Mouse (Mus musculus) cerebellum, adult 2 months (tissue): ENCODE measurements around the gene Eci1. TPM values are rescaled to one million over a fixed set of nuclear protein-coding genes. Genes with fewer than 3 reads are reported as not detected.

Experiments
- DNase-seq, 2 experiments: peaks; one replicate each; pipeline ENCODE4 v3.0.0; 2021
- H3K27ac ChIP-seq: fragments of 200-500 bp; 2 replicates; pipeline ENCODE4 v1.5.1; 2012; ENCODE audit warnings: low read length, control low read depth, inconsistent platforms; ENCODE audit not compliant: insufficient read depth
- H3K27me3 ChIP-seq: fragments of 200-500 bp; 2 replicates; pipeline ENCODE4 v1.6.1; 2012; ENCODE audit warnings: inconsistent platforms, mild to moderate bottlenecking, low read length, moderate library complexity; ENCODE audit not compliant: control insufficient read depth, insufficient read depth
- H3K4me1 ChIP-seq: fragments of 200-500 bp; 2 replicates; pipeline ENCODE4 v1.6.1; 2011; ENCODE audit warnings: low read length; ENCODE audit not compliant: control insufficient read depth, insufficient read depth
- H3K4me3 ChIP-seq: fragments of 200-500 bp; replicated peaks from 2 replicates; pipeline ENCODE3; 2011; ENCODE audit warnings: mild to moderate bottlenecking, low read depth, low read length, control low read depth; ENCODE audit not compliant: insufficient read depth
- CTCF ChIP-seq: fragments of 200-500 bp; IDR thresholded peaks from 2 replicates; pipeline ENCODE4 v1.5.1; 2011; ENCODE audit warnings: low read depth, mild to moderate bottlenecking, control low read depth, low read length, moderate library complexity, borderline replicate concordance; ENCODE audit not compliant: insufficient read depth
- POLR2A ChIP-seq: fragments of 200-500 bp; IDR thresholded peaks from 2 replicates; pipeline ENCODE4 v1.6.1; 2011; ENCODE audit warnings: low read length, control low read depth, borderline replicate concordance; ENCODE audit not compliant: insufficient read depth
- WGBS: fragments of 180-500 bp; shearing (Covaris S2); methylation state at CpG from one replicate; pipeline ENCODE4 v1.1.7; 2018; 5-methylcytosine and 5-hydroxymethylcytosine counted together
- polyA plus RNA-seq: library from polyadenylated mRNA; depleted of rRNA; stranded (reverse); fragments of >200 nt; gene quantifications from 2 replicates; pipeline ENCODE4 v1.2.3, GENCODE M21; 2012; rRNA removed

The Eci1 gene
- polyA plus RNA-seq, 1 experiment = 77.3 TPM

GRCm38 (mm10) chr17:24488662-24489264 is 62.3 kb downstream of the Eci1 start:
- Histone ChIP-seq H3K27ac (peak overlapping the region; percentile 79), H3K4me3 (peak overlapping the region; percentile 76), H3K27me3 (no peaks in the 10 kb centered on the region), H3K4me1 (peaks cover 9% of the 10 kb centered on the region)
- TF ChIP-seq CTCF (no peak), POLR2A (no peak)
- WGBS = under 1% methylated on average over 50 of the region's 81 CpGs
- DNase-seq = peak; percentile 54 to 70

Other genes with a start within 250 kb of the Eci1 start
- gene Tbc1d24, start 221.1 kb upstream of the Eci1 start, polyA plus RNA-seq = 45.6 and 50.3 TPM in 2 replicates
- gene Ntn3, start 217.1 kb upstream of the Eci1 start, polyA plus RNA-seq = 3.8 and 4.5 TPM in 2 replicates
- 27.3 and 28.4 TPM in 2 replicates for gene Tedc2, start 205.8 kb upstream of the Eci1 start, polyA plus RNA-seq
- gene Ccnf, start 175.2 kb upstream of the Eci1 start, polyA plus RNA-seq = 3.6 and 4.1 TPM in 2 replicates
- gene Abca17, start 75.6 kb upstream of the Eci1 start, polyA plus RNA-seq = 0.22 and 0.31 TPM in 2 replicates
- gene Abca3, start 74.7 kb upstream of the Eci1 start, polyA plus RNA-seq = 57.0 and 58.6 TPM in 2 replicates
- gene Rnps1, start 12.1 kb upstream of the Eci1 start, polyA plus RNA-seq = 254 and 263 TPM in 2 replicates
- gene Dnase1l2, start 16.5 kb downstream of the Eci1 start, polyA plus RNA-seq = 22.3 and 22.7 TPM in 2 replicates
- 79.4 and 80.6 TPM in 2 replicates for gene E4f1, start 43.7 kb downstream of the Eci1 start, polyA plus RNA-seq
- 126 and 133 TPM in 2 replicates for gene Pgp, start 43.8 kb downstream of the Eci1 start, polyA plus RNA-seq
- gene Bricd5, start 47.2 kb downstream of the Eci1 start, polyA plus RNA-seq = 2.3 TPM in 2 replicates
- gene Mlst8, start 52.4 kb downstream of the Eci1 start, polyA plus RNA-seq = 55.9 and 63.5 TPM in 2 replicates
- 122 and 127 TPM in 2 replicates for gene Caskin1, start 62.0 kb downstream of the Eci1 start, polyA plus RNA-seq
- gene Traf7, start 101.3 kb downstream of the Eci1 start, polyA plus RNA-seq = 197 and 198 TPM in 2 replicates
- gene Rab26, start 107.6 kb downstream of the Eci1 start, polyA plus RNA-seq = 21.7 and 22.6 TPM in 2 replicates
- gene Pkd1, start 123.2 kb downstream of the Eci1 start, polyA plus RNA-seq = 122 and 132 TPM in 2 replicates
- gene Tsc2, start 206.0 kb downstream of the Eci1 start, polyA plus RNA-seq = 168 and 194 TPM in 2 replicates
- 9.0 TPM in 2 replicates for gene Nthl1, start 206.0 kb downstream of the Eci1 start, polyA plus RNA-seq
- gene Slc9a3r2, start 223.7 kb downstream of the Eci1 start, polyA plus RNA-seq = 140 and 146 TPM in 2 replicates
- not detected in 2 replicates for gene Npw, start 231.8 kb downstream of the Eci1 start, polyA plus RNA-seq
- gene Zfp598, start 243.0 kb downstream of the Eci1 start, polyA plus RNA-seq = 92.6 and 98.6 TPM in 2 replicates